Mouse (Mus musculus): ENCODE measurements at regions not wholly inside any gene's neighbourhood (a gene's known extent, or its start where the extent isn't known, plus 50 kb on each side); places are given as distances from the start of the nearest gene placed in this dataset.

GRCm38 (mm10) chr2:68799993-68800740 is 61.1 kb upstream of the Cers6 start:
- H3K9ac ChIP-seq (ENCODE audit: insufficient read depth, low read depth, low read length, poor library complexity, severe bottlenecking) = no peak overlapping the region
- DNase-seq (ENCODE audit: low read depth, low spot score) = no peak
- H3K4me1 ChIP-seq (ENCODE audit: control insufficient read depth in 2 of 2, insufficient read depth in 2 of 2, low read length in 2 of 2, poor library complexity in 1 of 2) = 0 out of 4 replicates have a peak, but pooled peaks cover 0 to 2% of the 10 kb centered on the region in 2 experiments
- no peak for TF ChIP-seq ZC3H11A (IDR thresholded peaks at IDR 0.05; ENCODE audit: borderline replicate concordance, low read depth, low read length)
- TF ChIP-seq MAFK (IDR thresholded peaks at IDR 0.05; ENCODE audit: insufficient read depth, low read depth, low read length) = no peak
- no peak for TF ChIP-seq HCFC1 (IDR thresholded peaks at IDR 0.05; ENCODE audit: borderline replicate concordance, insufficient read depth, low read length)
- TF ChIP-seq ZNF384 (IDR thresholded peaks at IDR 0.05; ENCODE audit: low read depth, low read length) = no peak
- TF ChIP-seq CHD2 (IDR thresholded peaks at IDR 0.05; ENCODE audit: low read depth, low read length) = no peak
- in situ Hi-C loops (cut with MboI; ENCODE audit: low sequenced_read_pairs in 2 of 2, unreplicated experiment in 2 of 2) = loop anchor here in 1 of 2 experiments (25.0 kb wide), 1 partner anchor 262 kb away; no protein-coding TSS in a partner anchor
- H3K27ac ChIP-seq (ENCODE audit: insufficient read depth, low read depth, low read length, poor library complexity, severe bottlenecking) = no peak overlapping the region
- H3K4me3 ChIP-seq (ENCODE audit: insufficient read depth in 1 of 2, low read depth in 1 of 2, low read length in 2 of 2, poor library complexity in 1 of 2, severe bottlenecking in 1 of 2) = no peak overlapping the region
- H3K9me3 ChIP-seq (ENCODE audit: control insufficient read depth, insufficient read depth, low read depth, low read length) = no peaks in the 10 kb centered on the region
- H3K36me3 ChIP-seq (ENCODE audit: control insufficient read depth, insufficient read depth, low read length, poor library complexity, severe bottlenecking) = no peaks in the 10 kb centered on the region

- Histone ChIP-seq H3K27ac (ENCODE audit: insufficient read depth, low read depth, low read length, poor library complexity, severe bottlenecking) (no peak overlapping the region), H3K36me3 (ENCODE audit: control insufficient read depth, insufficient read depth, low read length, poor library complexity, severe bottlenecking) (no peaks in the 10 kb centered on the region), H3K9me3 (ENCODE audit: control insufficient read depth, insufficient read depth, low read depth, low read length) (no peaks in the 10 kb centered on the region), H3K4me1 (ENCODE audit: control insufficient read depth in 2 of 2, insufficient read depth in 2 of 2, low read length in 2 of 2, poor library complexity in 1 of 2) (no peaks in the 10 kb centered on the region), H3K9ac (ENCODE audit: insufficient read depth, low read depth, low read length, poor library complexity, severe bottlenecking) (no peak overlapping the region), H3K4me3 (ENCODE audit: insufficient read depth in 1 of 2, low read depth in 1 of 2, low read length in 2 of 2, poor library complexity in 1 of 2, severe bottlenecking in 1 of 2) (no peak overlapping the region)
- DNase-seq (ENCODE audit: low read depth, low spot score) = no peak
- no peak for TF ChIP-seq ZC3H11A (IDR thresholded peaks at IDR 0.05; ENCODE audit: borderline replicate concordance, low read depth, low read length)
- TF ChIP-seq MAFK (IDR thresholded peaks at IDR 0.05; ENCODE audit: insufficient read depth, low read depth, low read length) = no peak
- TF ChIP-seq HCFC1 (IDR thresholded peaks at IDR 0.05; ENCODE audit: borderline replicate concordance, insufficient read depth, low read length) = no peak
- no peak for TF ChIP-seq CHD2 (IDR thresholded peaks at IDR 0.05; ENCODE audit: low read depth, low read length)
- TF ChIP-seq ZNF384 (IDR thresholded peaks at IDR 0.05; ENCODE audit: low read depth, low read length) = no peak
- in situ Hi-C loops (cut with MboI; ENCODE audit: low sequenced_read_pairs in 2 of 2, unreplicated experiment in 2 of 2) = no loop called here
Measured at GRCm38 (mm10) chr2:68804117-68804516, 57.1 kb upstream of the Cers6 start.

- Histone ChIP-seq H3K9me3 (ENCODE audit: control insufficient read depth, insufficient read depth, low read depth, low read length) (no peaks in the 10 kb centered on the region), H3K4me1 (ENCODE audit: control insufficient read depth in 2 of 2, insufficient read depth in 2 of 2, low read length in 2 of 2, poor library complexity in 1 of 2) (no peaks in the 10 kb centered on the region), H3K4me3 (ENCODE audit: insufficient read depth in 1 of 2, low read depth in 1 of 2, low read length in 2 of 2, poor library complexity in 1 of 2, severe bottlenecking in 1 of 2) (no peak overlapping the region), H3K36me3 (ENCODE audit: control insufficient read depth, insufficient read depth, low read length, poor library complexity, severe bottlenecking) (no peaks in the 10 kb centered on the region), H3K9ac (ENCODE audit: insufficient read depth, low read depth, low read length, poor library complexity, severe bottlenecking) (no peak overlapping the region), H3K27ac (ENCODE audit: insufficient read depth, low read depth, low read length, poor library complexity, severe bottlenecking) (no peak overlapping the region)
- in situ Hi-C loops (cut with MboI; ENCODE audit: low sequenced_read_pairs in 2 of 2, unreplicated experiment in 2 of 2) = no loop called here
- DNase-seq (ENCODE audit: low read depth, low spot score) = no peak
- no peak for TF ChIP-seq ZNF384 (IDR thresholded peaks at IDR 0.05; ENCODE audit: low read depth, low read length)
- no peak for TF ChIP-seq ZC3H11A (IDR thresholded peaks at IDR 0.05; ENCODE audit: borderline replicate concordance, low read depth, low read length)
- no peak for TF ChIP-seq HCFC1 (IDR thresholded peaks at IDR 0.05; ENCODE audit: borderline replicate concordance, insufficient read depth, low read length)
- no peak for TF ChIP-seq MAFK (IDR thresholded peaks at IDR 0.05; ENCODE audit: insufficient read depth, low read depth, low read length)
- TF ChIP-seq CHD2 (IDR thresholded peaks at IDR 0.05; ENCODE audit: low read depth, low read length) = no peak
Measured at GRCm38 (mm10) chr2:68805866-68806265, 55.4 kb upstream of the Cers6 start.

- Histone ChIP-seq H3K4me1 (ENCODE audit: control insufficient read depth in 2 of 2, insufficient read depth in 2 of 2, low read length in 2 of 2, poor library complexity in 1 of 2) (no peaks in the 10 kb centered on the region), H3K9me3 (ENCODE audit: control insufficient read depth, insufficient read depth, low read depth, low read length) (no peaks in the 10 kb centered on the region), H3K27ac (ENCODE audit: insufficient read depth, low read depth, low read length, poor library complexity, severe bottlenecking) (no peak overlapping the region), H3K9ac (ENCODE audit: insufficient read depth, low read depth, low read length, poor library complexity, severe bottlenecking) (no peak overlapping the region), H3K36me3 (ENCODE audit: control insufficient read depth, insufficient read depth, low read length, poor library complexity, severe bottlenecking) (no peaks in the 10 kb centered on the region), H3K4me3 (ENCODE audit: insufficient read depth in 1 of 2, low read depth in 1 of 2, low read length in 2 of 2, poor library complexity in 1 of 2, severe bottlenecking in 1 of 2) (no peak overlapping the region)
- TF ChIP-seq CHD2 (IDR thresholded peaks at IDR 0.05; ENCODE audit: low read depth, low read length) (no peak), HCFC1 (IDR thresholded peaks at IDR 0.05; ENCODE audit: borderline replicate concordance, insufficient read depth, low read length) (no peak), ZNF384 (IDR thresholded peaks at IDR 0.05; ENCODE audit: low read depth, low read length) (no peak), MAFK (IDR thresholded peaks at IDR 0.05; ENCODE audit: insufficient read depth, low read depth, low read length) (no peak), ZC3H11A (IDR thresholded peaks at IDR 0.05; ENCODE audit: borderline replicate concordance, low read depth, low read length) (no peak)
- in situ Hi-C loops (cut with MboI; ENCODE audit: low sequenced_read_pairs in 2 of 2, unreplicated experiment in 2 of 2) = no loop called here
- no peak for DNase-seq (ENCODE audit: low read depth, low spot score)
Measured at GRCm38 (mm10) chr2:68806311-68806895, 54.8 kb upstream of the Cers6 start.
